Mouse (Mus musculus) CD4-positive, CD25-positive, alpha-beta regulatory T cell, adult 4 months (primary cell): Measurements from ENCODE around the gene Best3. TPM values are rescaled to one million over a fixed set of nuclear protein-coding genes. Genes with fewer than 3 reads are reported as not detected.
A peak's percentile ranks its signal among the peaks of the same experiment; 100 is the strongest.

Experiments used
- ATAC-seq: one replicate; pipeline ENCODE4 v1.8.0; 2017
- polyA plus RNA-seq, 2 experiments: library from polyadenylated mRNA; unstranded; fragments of 100-300 nt; shearing (Covaris generic); gene quantifications; one replicate each; pipeline ENCODE4 v1.2.1; 2017

Gene Best3
- not detected for polyA plus RNA-seq

- no peak for ATAC-seq
Measured at GRCm38 (mm10) chr10:116986264-116987082, at the start of gene Best3. Best3 (plus strand) TSS chr10:116986314.

GRCm38 (mm10) chr10:116943025-116943424 is 43.1 kb upstream of the Best3 start:
- no peak for ATAC-seq

DNA sequence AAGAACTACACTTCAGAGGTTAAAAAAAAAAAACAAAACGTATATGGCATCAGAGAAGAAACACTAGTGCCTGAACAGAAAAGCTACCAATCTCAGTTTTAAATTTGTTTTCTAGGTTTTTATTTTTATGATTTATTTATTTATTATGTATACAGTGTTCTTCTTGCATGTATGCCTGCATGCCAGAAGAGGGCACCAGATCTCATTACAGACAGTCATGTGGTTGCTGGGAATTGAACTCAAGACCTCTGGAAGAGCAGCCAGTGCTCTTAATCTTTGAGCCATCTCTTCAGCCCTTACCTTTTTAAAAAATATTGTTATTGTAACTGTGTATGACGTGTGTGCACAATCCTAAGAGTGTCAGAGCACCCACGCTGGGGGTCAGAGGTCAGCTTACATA is 42.0 kb upstream of the Best3 start:
- ATAC-seq: peak; percentile 38

DNA sequence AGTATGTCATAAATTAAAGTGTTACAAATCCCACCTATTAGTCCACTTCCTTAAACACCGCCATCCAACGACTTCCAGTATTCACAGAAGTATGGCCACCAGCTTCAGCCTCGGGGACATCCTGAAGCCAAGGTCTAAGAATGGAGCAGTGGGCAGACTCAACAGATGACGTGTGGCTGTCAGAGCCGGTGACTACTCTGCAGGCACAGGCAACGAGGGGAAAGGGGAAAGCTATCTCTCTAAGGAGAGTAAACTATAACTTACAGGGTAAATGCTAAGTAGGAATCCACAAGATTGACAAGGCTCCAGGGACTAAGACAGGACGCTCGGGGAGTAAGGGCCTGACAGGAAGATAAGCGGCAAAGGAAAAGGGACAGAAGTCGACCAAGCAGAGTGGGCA is 41.2 kb upstream of the Best3 start:
- ATAC-seq: no peak

DNA sequence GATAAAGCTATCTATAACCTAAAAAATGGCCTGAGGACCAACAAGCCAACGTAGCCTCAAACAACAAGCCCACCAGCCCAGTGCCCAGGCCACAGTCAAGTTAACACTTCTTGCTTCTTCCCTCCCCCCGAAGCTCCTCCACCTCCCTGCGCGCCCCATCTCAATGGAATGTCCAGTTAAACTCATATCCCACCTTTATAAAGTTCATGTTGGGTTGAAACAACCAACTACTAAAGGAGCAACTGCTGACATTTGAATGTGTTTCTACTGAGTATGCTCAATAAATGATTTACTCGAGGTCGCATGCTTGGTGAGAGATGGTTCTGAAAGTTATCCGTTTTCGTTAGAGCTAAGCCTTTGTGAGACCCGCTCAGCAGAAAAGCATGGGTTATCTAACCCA is 37.7 kb upstream of the Best3 start:
- ATAC-seq: no peak

- peak; percentile 21 for ATAC-seq
Measured at GRCm38 (mm10) chr10:116949111-116950008, 36.8 kb upstream of the Best3 start.

DNA sequence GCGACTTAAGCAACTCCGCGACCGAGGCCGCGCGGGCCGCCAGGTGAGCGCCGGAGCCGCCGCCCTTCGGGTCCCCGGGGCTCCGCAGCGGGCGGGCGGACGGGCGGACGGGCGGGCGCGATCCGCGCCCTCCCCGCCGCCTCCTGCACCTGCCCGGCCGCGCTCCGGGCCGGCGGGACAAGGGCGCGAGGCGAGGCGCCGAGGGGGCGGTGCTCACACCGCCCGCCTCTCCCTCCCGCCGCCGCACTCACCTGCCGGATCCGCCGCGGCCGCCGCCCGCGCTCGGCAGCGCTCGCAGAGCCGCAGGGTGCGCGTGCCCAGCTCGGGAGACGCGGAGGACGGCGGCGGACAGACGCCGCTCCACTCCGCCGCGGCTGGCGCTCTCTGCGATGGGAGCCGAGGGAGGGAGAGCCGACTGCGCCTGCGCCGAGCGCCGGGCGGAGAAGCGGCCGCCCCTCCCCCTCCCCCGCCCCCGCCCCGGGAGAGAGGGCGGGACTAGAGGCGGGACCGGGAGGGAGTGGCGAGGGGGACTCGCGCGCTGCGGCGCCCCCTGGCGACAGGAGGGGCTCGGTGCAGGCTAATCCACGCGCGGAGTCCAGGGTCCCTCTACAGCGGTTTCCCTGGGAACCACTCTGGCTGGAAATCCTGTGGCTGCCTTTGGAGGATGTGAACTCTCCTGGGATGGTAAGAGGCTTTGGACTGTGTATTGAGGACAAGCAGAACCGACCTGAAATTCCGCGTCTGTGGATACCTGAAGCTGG is 35.9 kb upstream of the Best3 start, which contains the start of gene Rab3ip:
Gene Rab3ip, minus strand, starts transcription at position 761 of the 761 bp plus-strand sequence.
- peak; percentile 71 for ATAC-seq

- ATAC-seq: peak; percentile 9
Measured at GRCm38 (mm10) chr10:116950886-116951285, 35.2 kb upstream of the Best3 start.

GRCm38 (mm10) chr10:116955191-116955590 is 30.9 kb upstream of the Best3 start:
- ATAC-seq: no peak

- no peak for ATAC-seq
Measured at GRCm38 (mm10) chr10:116956483-116957158, 29.5 kb upstream of the Best3 start.

DNA sequence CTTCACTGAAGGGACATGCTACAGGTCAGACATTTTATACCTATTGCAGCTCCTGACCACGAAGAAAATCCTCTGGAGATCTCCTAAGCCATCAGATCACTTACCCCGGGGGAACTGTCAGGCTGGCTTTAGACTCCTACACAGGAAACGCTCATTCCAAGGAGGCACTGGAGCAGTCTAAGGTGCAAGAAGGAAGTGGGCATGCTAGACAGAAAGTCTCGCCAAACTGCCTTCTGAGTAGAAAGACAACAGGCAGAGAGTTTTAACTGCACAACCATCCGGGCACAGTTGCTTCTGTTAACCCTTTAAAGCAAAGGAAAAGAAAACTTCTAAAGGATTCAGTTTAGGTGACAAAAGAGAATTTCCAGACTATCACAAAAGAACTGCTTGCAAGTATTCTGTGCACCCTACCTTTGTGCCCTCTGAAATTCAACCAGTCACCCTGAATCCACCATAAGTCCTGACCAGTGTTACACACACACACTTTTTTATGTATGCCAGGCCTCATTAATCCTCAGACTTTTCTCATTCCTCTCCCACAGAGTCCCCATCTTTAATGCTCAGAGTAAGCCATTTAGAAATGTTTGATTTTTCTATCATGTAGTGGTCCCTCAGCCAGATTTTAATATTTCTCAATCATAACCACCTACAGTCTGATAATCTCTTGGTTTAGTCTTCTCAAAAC is 28.1 kb upstream of the Best3 start:
- no peak for ATAC-seq

GRCm38 (mm10) chr10:116962152-116962551 is 24.0 kb upstream of the Best3 start:
- no peak for ATAC-seq

GRCm38 (mm10) chr10:116962803-116963202 is 23.3 kb upstream of the Best3 start:
- ATAC-seq: no peak

DNA sequence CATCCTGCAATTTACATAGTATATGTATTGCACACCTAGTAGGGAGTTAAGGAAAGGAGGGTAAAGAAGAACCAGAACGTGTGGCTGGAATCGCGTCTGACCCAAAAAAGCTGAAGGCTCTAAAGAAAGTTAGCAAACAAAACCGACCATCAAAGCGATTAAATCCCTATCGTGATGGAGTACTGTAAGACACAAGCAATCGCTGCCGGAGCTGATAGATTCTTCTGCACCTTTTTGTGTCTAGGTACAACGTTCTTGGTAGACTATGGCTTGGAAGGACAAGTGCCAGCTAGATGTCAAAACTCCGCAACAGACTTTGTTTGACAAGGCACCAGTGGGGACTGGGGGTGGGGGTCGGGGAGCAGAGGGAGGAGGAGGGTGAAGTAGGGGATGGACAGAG is 22.0 kb upstream of the Best3 start:
- ATAC-seq: no peak

GRCm38 (mm10) chr10:116964571-116964970 is 21.5 kb upstream of the Best3 start:
- no peak for ATAC-seq

GRCm38 (mm10) chr10:116965297-116965696 is 20.8 kb upstream of the Best3 start:
- ATAC-seq: no peak

GRCm38 (mm10) chr10:116966065-116966464 is 20.0 kb upstream of the Best3 start:
- ATAC-seq: no peak

- ATAC-seq: no peak
Measured at GRCm38 (mm10) chr10:116968741-116969140, 17.4 kb upstream of the Best3 start.

DNA sequence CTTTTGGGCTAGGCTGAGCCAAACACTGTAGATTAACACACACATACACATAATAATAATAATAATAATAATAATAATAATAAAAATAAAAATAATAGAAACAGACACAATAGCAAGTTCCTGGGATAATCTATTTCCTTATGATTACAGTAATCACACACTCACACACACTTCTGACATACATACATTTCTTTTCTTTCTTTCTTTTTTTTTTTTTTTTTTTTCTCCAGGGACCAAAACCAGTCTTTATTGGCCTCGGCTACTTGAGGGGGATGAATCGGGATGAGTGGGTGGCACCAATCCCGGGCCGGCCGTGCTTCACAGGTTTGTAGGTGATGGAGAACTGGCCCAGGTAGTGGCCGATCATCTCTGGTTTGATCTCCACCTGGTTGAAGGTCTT is 13.6 kb upstream of the Best3 start, which contains the start of gene Gm10271:
Gene Gm10271, minus strand, starts transcription at position 101 of the 400 bp plus-strand sequence.
- ATAC-seq: no peak

DNA sequence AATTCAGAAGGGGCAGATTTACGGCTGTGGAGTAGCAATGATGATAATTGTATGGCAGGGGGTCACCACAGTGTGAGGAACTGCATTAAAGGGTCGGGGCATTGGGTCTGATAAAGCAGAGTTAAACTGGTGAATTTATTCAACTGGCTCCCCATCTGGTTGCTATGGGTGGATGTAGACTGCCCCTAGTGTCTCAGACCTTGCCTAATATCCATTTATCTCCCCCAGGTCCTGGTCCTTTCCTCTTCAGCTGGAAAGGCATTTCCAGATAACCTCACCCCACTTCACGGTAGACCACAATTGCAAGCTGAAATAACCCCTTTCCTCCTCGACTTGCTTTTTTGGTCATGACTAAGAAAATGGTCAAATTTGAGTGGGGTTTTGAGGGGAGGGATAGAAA is 8.7 kb upstream of the Best3 start:
- ATAC-seq: no peak

DNA sequence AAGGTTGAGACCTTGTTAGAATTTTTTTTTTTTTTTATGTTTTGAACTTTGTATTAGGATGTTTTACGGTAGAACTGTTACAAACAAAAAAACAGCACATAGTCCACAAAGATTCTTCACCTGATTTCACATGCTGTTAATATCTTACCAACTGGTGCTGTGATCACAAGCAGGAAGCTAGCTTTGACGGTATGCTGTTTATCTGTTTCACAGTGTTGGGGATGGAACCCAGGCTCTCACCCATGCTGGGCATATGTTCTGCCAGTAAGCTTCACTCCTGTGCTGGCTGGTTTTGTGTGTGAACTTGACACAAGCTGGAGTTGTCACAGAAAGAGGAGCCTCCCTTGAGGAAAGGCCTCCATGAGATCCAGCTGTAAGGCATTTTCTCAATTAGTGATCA is 8.3 kb upstream of the Best3 start:
- ATAC-seq: no peak
